Mouse (Mus musculus) heart, embryonic 12.5 days (tissue): Measurements from ENCODE around the gene Gm9803. TPM values are rescaled to one million over a fixed set of nuclear protein-coding genes. Genes with fewer than 3 reads are reported as not detected.

Source experiments
- ATAC-seq: fragments of 200-750 bp; cut with Nextera tagmentation; 2 replicates; pipeline ENCODE4 v1.8.0; 2017; ENCODE audit warnings: moderate TSS enrichment, moderate library complexity; ENCODE audit not compliant: insufficient number of reproducible peaks, low FRiP score
- H3K27ac ChIP-seq: fragments of 300-500 bp; sonication (generic); 2 replicates; pipeline ENCODE4 v1.5.1; 2016; ENCODE audit warnings: mild to moderate bottlenecking, moderate library complexity; ENCODE audit not compliant: poor library complexity, severe bottlenecking
- H3K27me3 ChIP-seq: fragments of 300-500 bp; sonication (generic); replicated peaks from 2 replicates; pipeline ENCODE4 v1.6.1; 2016; ENCODE audit warnings: mild to moderate bottlenecking, moderate library complexity
- H3K36me3 ChIP-seq: fragments of 300-500 bp; sonication (generic); 2 replicates; pipeline ENCODE4 v1.6.1; 2016; ENCODE audit warnings: mild to moderate bottlenecking, moderate library complexity
- H3K4me1 ChIP-seq: fragments of 300-500 bp; sonication (generic); replicated peaks from 2 replicates; pipeline ENCODE4 v1.6.1; 2016; ENCODE audit warnings: mild to moderate bottlenecking
- H3K4me2 ChIP-seq: fragments of 300-500 bp; sonication (generic); 2 replicates; pipeline ENCODE4 v1.6.1; 2016; ENCODE audit warnings: mild to moderate bottlenecking, moderate library complexity
- H3K4me3 ChIP-seq: fragments of 300-500 bp; sonication (generic); 2 replicates; pipeline ENCODE4 v1.5.1; 2016; ENCODE audit warnings: mild to moderate bottlenecking
- H3K9ac ChIP-seq: fragments of 300-500 bp; sonication (generic); 2 replicates; pipeline ENCODE4 v1.6.1; 2016; ENCODE audit warnings: mild to moderate bottlenecking, moderate library complexity
- H3K9me3 ChIP-seq: fragments of 300-500 bp; sonication (generic); replicated peaks from 2 replicates; pipeline ENCODE4 v1.6.1; 2016; ENCODE audit warnings: mild to moderate bottlenecking, moderate library complexity
- WGBS: fragments of 180-500 bp; shearing (Covaris S2); methylation state at CpG from one replicate; pipeline ENCODE4 v1.1.7; 2016; 5-methylcytosine and 5-hydroxymethylcytosine counted together
- polyA plus RNA-seq: library from polyadenylated mRNA; unstranded; fragments of >200 nt; fragmentation: Nextera tagmentation; extraction: Ambion mirVana; gene quantifications from 2 replicates; pipeline ENCODE4 v1.2.1, GENCODE M21; 2016

The Gm9803 gene
- polyA plus RNA-seq, 1 experiment from 2014 or later: 15.3 TPM

- 51% methylated on average over 7 of the region's 8 CpGs for WGBS
- peaks cover 26% of the 10 kb centered on the region for H3K4me1 ChIP-seq
- H3K4me3 ChIP-seq: peak overlapping the region; percentile 84
- H3K9ac ChIP-seq: no peak overlapping the region
- H3K9me3 ChIP-seq: no peaks in the 10 kb centered on the region
- no peak overlapping the region for H3K27ac ChIP-seq
- peaks cover 5% of the 10 kb centered on the region; the same call in 1 of the 2 replicates for H3K36me3 ChIP-seq
- H3K27me3 ChIP-seq: no peaks in the 10 kb centered on the region
- no peak for ATAC-seq
- peak overlapping the region; percentile 75 for H3K4me2 ChIP-seq
Observed at GRCm38 (mm10) chr10:43541153-43541544, 17.3 kb downstream of the Gm9803 start.

DNA sequence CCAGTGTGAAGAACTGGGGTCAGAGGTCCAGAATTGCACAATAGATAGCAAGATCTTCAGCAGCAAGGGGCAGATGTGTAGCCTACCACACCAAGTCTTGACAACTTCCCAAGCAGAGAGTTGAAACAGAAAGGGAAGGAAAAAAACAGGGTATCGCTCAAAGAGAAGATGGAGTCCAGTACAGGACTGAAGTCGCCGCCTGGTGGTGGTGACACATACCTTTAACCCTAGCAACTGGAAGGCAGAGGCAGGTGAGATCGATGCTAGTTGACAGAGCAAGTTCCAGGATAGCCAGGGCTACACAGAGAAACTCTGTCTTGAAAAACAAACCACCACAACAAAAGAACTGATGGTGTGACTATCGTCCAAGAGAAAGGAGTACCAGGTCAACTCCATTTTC lies 25.5 kb downstream of the Gm9803 start:
- Histone ChIP-seq H3K9ac (no peak overlapping the region), H3K4me2 (no peak overlapping the region), H3K9me3 (0 out of 2 replicates have a peak, but pooled peaks cover 3% of the 10 kb centered on the region), H3K27me3 (no peaks in the 10 kb centered on the region), H3K4me3 (no peak overlapping the region), H3K36me3 (no peaks in the 10 kb centered on the region), H3K4me1 (no peaks in the 10 kb centered on the region), H3K27ac (no peak overlapping the region)
- no peak for ATAC-seq
- 52% methylated on average over 5 of the region's 5 CpGs for WGBS

DNA sequence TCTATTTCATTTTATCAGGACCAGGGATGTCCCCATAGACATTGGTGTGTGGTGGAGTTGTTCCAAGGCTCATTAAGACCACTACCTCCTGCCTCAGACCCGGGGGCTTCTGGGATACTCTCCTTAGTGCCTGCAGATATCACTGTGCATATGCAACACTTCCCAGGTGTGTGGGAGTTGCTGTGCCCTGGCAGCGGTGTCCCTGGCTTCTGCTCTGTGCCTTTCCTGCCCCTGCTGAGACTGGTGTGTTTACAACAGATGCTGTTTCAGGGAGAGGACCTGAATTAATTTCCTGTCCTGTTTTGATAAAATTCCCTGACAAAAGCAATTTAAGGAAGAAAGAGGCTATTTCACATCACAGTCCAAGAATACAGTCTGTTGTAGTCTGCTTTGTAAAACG lies 27.0 kb downstream of the Gm9803 start:
- no peak overlapping the region for H3K27ac ChIP-seq
- H3K4me3 ChIP-seq: no peak overlapping the region
- 0 out of 2 replicates have a peak, but pooled peaks cover 3% of the 10 kb centered on the region for H3K9me3 ChIP-seq
- no peaks in the 10 kb centered on the region for H3K4me1 ChIP-seq
- H3K9ac ChIP-seq: no peak overlapping the region
- H3K4me2 ChIP-seq: no peak overlapping the region
- H3K27me3 ChIP-seq: no peaks in the 10 kb centered on the region
- no peak for ATAC-seq
- H3K36me3 ChIP-seq: no peaks in the 10 kb centered on the region
- whole genome bisulfite sequencing: 16% methylated on average over 3 of the region's 3 CpGs

DNA sequence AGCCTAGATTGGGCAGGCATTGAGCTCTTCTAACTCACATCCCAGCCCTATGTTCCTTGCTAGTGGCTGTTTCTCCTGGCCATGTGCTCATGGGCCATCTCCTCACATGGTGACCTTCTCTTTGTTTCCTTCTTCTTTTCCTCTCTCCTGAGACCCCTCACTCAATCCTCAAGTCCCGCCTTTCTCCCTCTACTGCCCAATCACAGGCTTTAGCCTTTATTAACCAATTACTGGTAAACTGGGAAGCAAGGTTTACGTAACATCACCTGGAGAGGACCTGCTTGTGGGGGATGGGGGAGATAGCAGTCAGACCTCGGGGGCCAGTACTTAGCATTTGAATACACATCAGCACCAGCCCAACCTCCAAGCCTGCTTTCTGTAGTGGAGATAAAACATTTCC lies 27.5 kb downstream of the Gm9803 start:
- 0 out of 2 replicates have a peak, but pooled peaks cover 3% of the 10 kb centered on the region for H3K9me3 ChIP-seq
- H3K27ac ChIP-seq: no peak overlapping the region
- 23% methylated on average over 3 of the region's 3 CpGs for WGBS
- no peaks in the 10 kb centered on the region for H3K4me1 ChIP-seq
- ATAC-seq: no peak
- H3K36me3 ChIP-seq: no peaks in the 10 kb centered on the region
- no peak overlapping the region for H3K9ac ChIP-seq
- no peaks in the 10 kb centered on the region for H3K27me3 ChIP-seq
- H3K4me3 ChIP-seq: no peak overlapping the region
- H3K4me2 ChIP-seq: no peak overlapping the region

DNA sequence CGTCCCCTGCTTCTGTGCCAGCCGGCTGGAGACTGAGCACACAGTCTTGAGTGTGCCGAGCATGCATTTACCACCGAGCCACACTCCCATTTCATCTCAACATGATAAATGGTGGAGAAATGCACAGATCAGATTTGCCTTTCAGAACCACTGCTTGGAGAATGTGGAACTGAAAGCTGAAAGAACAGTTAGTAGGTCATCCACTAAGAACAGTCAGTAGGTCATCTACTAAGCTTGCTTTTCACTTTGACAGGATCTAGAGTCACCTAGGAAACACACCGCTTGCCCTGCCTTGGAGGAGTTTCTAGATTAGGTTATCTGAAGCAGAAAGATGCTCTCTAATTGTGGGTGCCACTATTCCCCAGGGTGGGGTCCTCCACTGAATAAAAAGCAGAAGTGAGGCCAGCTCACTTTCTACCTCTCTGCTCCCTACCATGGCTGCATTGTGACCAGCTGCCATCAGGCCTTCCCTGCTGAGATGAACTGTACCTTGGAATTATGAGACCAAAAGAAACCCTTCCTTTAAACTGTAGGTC lies 33.8 kb downstream of the Gm9803 start:
- no peak for ATAC-seq
- Histone ChIP-seq H3K36me3 (no peaks in the 10 kb centered on the region), H3K9ac (no peak overlapping the region), H3K4me3 (no peak overlapping the region), H3K9me3 (0 out of 2 replicates have a peak, but pooled peaks cover 3% of the 10 kb centered on the region), H3K4me2 (no peak overlapping the region), H3K27me3 (no peaks in the 10 kb centered on the region), H3K4me1 (no peaks in the 10 kb centered on the region), H3K27ac (no peak overlapping the region)
- 80% methylated on average over 5 of the region's 5 CpGs for WGBS

GRCm38 (mm10) chr10:43559313-43559712 lies 35.4 kb downstream of the Gm9803 start:
- Histone ChIP-seq H3K9ac (no peak overlapping the region), H3K4me2 (no peak overlapping the region), H3K36me3 (no peaks in the 10 kb centered on the region), H3K27me3 (no peaks in the 10 kb centered on the region), H3K4me3 (no peak overlapping the region), H3K27ac (no peak overlapping the region), H3K9me3 (no peaks in the 10 kb centered on the region), H3K4me1 (no peaks in the 10 kb centered on the region)
- WGBS: 61% methylated on average over 11 of the region's 11 CpGs
- ATAC-seq: no peak

GRCm38 (mm10) chr10:43560765-43561164 lies 36.9 kb downstream of the Gm9803 start:
- no peak for ATAC-seq
- Histone ChIP-seq H3K4me1 (no peaks in the 10 kb centered on the region), H3K27me3 (no peaks in the 10 kb centered on the region), H3K27ac (no peak overlapping the region), H3K9me3 (no peaks in the 10 kb centered on the region), H3K9ac (no peak overlapping the region), H3K4me2 (no peak overlapping the region), H3K4me3 (no peak overlapping the region), H3K36me3 (no peaks in the 10 kb centered on the region)
- 27% methylated on average over 2 of the region's 2 CpGs for WGBS

DNA sequence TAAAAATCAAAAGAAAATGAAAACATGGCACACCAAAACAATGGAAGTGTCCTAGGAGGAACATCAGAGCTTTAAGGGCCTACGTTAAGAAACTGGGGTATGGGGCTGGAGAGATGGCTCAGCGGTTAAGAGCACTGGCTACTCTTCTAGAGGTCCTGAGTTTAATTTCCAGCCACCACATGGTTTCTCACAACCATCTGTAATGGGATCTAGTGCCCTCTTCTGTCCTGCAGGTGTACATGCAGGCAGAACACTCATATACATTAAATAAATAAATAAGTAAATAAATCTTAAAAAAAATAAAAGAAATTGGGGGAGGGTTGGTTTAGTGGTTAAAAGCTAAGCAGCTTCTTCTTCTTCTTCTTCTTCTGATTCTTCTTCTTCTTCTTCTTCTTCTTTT lies 37.4 kb downstream of the Gm9803 start:
- H3K9ac ChIP-seq: no peak overlapping the region
- H3K4me2 ChIP-seq: no peak overlapping the region
- no peaks in the 10 kb centered on the region for H3K27me3 ChIP-seq
- H3K4me3 ChIP-seq: no peak overlapping the region
- no peak for ATAC-seq
- no peaks in the 10 kb centered on the region for H3K9me3 ChIP-seq
- no peaks in the 10 kb centered on the region for H3K36me3 ChIP-seq
- H3K27ac ChIP-seq: no peak overlapping the region
- no peaks in the 10 kb centered on the region for H3K4me1 ChIP-seq
- 83% methylated on average over 2 of the region's 2 CpGs for WGBS

Other genes starting within 250 kb of the Gm9803 start
- 5.3 and 6.0 TPM in 2 replicates for gene Bend3, start 45.3 kb upstream of the Gm9803 start, polyA plus RNA-seq
- gene 1700021F05Rik, start 16.9 kb downstream of the Gm9803 start, polyA plus RNA-seq: 81.8 and 91.2 TPM in 2 replicates
- gene Cd24a, start 54.2 kb downstream of the Gm9803 start, polyA plus RNA-seq: 89.2 and 91.1 TPM in 2 replicates